Mouse (Mus musculus) thymus, postnatal 14 days (tissue): Measurements from ENCODE around the gene Ptges.
"Not testable (repeated sequence)": the region's sequence is repeated elsewhere in the genome, so short reads cannot be mapped to it uniquely, and the experiment has no call there.

Experiments
- DNase-seq: peaks from one replicate; pipeline ENCODE4 v3.0.0; 2021

Ptges gene

DNA sequence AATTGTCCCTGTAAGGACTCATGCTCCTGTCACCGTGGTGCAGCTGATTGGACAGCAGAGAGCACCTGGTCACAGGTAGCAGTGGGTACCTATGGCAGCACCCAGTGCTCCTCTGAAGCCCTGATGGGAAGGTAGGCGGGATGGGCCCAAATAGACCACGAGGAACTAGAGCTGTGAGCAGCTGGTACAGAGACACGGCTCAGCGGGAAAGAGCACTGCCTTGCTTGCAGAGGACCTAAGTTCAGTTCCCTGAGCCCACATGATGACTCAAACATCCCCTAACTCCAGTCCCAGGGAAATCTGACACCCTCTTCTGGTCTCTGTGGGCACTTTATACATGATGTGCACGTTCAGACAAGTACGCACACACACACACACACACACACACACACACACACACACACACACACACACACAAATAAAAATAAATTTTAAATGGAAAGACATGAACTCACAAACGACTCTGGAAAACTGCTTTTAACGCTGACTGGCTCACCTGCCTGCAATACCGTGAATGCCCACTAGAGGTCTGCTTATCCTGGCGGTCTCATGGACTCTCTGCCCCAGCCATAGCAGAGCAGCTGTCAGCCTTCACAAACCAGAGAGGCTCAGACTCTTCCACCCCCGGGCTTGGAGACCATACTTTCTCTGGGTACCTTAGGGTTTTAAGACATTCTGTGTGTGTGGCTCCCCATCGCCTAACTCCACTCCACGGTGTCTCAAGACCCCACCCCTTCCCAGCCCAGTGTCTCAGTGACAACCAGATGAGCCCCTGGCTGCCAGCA is 1.6 kb downstream of the Ptges start:
- peak; percentile 80 for DNase-seq

DNA sequence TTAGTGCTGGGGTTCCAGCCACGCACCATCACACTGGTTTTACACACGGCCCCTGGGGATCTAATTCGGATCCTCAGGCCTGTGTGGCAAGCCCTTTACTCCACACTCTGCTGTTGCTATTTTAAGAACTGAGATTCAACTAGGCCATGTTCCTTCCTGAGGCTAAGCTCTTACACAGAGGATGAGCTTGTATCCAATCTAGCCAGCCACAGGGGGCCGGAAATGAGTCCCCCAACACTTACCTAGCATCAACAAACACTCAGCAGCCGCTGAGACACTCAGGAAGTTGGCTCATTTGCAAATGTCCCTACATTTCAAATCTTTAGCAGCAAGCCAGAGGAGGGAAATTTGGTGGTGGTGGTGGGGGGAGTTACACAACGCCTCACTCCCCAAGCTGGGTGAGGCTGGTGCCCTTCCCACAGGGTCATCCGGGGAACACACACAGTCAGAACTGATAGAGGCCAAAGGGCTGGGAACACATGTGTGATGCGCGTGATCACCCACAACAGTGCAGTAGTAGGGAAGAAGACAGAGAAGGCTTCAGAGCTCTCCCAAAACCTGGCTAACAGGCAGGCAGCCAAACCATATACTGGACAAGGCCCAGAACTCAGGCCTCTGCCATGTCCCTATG is 2.4 kb downstream of the Ptges start:
- DNase-seq = peak; percentile 16

DNA sequence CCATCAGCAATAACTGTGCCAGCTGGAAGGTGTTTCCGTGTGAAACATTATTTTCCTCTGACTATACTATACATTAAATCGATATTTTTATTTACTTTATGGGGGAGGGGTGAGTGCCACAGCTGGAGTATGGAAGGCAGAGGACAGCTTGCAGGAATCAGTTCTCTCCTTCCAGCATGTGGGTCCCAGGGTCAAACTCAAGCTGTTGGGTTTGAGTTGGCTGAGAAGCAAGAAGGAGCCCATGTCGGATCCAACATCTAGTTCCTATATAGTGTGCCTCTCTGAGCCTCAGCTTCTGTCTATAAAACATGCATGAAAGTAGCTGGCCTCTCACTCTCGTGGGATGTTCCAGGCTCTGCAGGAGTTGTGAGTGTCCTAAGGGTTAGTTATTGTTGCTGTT is 3.3 kb downstream of the Ptges start:
- DNase-seq = no peak

- no peak for DNase-seq
Observed at GRCm38 (mm10) chr2:30925181-30925580, 4.5 kb downstream of the Ptges start.

- DNase-seq = no peak
Observed at GRCm38 (mm10) chr2:30923099-30923498, 6.6 kb downstream of the Ptges start.

DNA sequence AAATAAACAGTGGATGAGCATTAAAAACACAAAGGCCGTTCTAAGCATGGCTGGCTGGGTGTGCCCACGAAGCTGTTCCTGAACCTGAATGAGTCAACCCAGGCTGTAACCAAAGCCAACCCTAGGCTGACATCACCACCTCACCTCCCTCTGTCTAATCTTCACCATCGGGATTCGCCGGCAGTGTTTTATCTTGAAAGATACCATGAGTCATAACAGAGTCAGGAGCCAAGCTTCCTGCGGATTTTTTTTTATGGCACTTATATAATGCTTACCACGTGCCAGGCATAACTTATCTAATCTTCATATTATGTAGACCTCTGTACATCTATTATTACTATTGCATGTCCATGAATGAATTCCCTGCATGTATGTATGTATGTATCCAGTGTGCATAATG is 9.4 kb downstream of the Ptges start:
- DNase-seq = no peak

GRCm38 (mm10) chr2:30918780-30919329 is 10.8 kb downstream of the Ptges start:
- no peak for DNase-seq

GRCm38 (mm10) chr2:30918126-30918525 is 11.5 kb downstream of the Ptges start:
- DNase-seq = no peak

DNA sequence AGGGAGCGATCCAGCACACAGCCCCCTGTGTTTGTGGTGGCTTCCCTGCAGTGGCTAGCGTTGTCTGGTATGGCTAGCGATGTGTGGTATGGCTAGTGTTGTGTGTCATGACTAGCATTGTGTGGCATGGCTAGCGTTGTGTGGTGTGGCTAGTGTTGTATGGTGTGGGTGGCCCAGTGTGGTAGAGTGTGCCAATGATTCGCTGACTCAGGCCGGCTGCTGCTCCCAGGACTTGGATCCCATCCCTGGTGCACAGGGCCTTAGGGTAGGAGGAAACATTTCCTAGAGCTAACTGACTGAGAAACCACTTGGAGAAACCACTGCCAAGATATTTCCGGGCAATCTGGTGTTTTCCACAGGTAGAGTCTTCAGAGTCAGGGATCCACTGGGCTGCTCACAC is 12.0 kb downstream of the Ptges start:
- DNase-seq = no peak

- not testable (repeated sequence) for DNase-seq
Observed at GRCm38 (mm10) chr2:30915933-30916332, 13.7 kb downstream of the Ptges start.

DNA sequence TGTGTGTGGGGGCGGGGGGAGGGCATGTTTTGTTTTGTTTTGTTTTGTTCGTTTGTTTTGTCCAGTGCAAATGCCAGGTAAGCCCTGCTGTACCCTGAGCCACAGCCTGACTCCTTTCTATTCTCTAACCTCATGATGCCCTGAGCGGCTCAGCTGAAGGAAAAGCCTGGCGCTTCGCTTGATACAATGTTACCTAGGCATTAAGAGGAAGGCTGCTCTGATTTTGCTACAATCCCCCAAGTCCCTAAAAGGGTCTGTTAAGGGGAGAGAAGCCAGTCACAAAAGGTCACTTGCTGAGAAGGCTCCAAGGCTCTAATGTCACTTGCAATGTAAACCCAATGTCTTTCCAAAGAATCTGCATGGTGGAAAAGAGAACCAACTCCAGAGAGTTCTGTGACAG is 14.3 kb downstream of the Ptges start:
- no peak for DNase-seq

GRCm38 (mm10) chr2:30914836-30915235 is 14.8 kb downstream of the Ptges start:
- DNase-seq = no peak

- DNase-seq = no peak
Observed at GRCm38 (mm10) chr2:30913022-30913421, 16.6 kb downstream of the Ptges start.

GRCm38 (mm10) chr2:30912291-30912773 is 17.3 kb downstream of the Ptges start:
- DNase-seq = no peak

DNA sequence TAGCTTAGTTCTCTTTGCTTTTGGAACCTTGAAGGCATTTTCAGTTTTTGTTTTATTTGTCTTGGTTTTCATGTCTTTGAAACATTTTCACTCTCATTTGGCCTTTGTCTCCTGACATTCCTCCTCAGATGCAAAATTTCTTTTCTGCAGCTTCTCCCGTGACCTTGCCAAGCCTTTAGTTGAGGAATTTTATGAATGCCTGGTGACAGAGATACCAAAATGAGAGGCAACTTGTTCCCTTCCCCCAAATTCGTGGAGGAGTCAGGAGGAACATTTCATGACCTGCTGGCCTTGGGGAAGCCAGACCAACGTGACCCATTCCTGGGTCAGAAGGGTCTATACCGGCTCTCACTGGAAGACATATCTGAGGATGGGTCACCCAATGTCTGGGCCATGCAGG is 23.0 kb downstream of the Ptges start:
- DNase-seq = no peak

DNA sequence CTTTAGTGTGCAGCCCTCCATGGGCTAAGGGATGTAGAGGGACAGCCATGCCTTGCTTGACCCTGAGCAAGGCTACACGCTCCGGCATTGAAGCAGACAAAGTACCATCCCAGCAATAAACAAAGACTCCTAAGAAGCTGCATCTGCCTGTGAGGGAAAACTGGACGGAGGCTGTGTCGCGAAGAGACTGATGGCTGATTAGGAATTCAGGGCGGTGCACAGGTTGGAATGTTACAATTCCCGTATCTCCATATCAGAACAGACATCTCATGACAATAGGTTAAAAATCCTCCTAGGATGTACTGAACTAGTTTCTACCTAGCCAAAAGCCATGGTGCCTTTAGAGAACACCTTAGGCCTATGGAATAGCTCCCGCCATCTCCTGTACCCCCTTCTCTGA is 23.8 kb downstream of the Ptges start:
- DNase-seq = no peak

GRCm38 (mm10) chr2:30904991-30905390 is 24.7 kb downstream of the Ptges start:
- DNase-seq = no peak

GRCm38 (mm10) chr2:30904231-30904630 is 25.4 kb downstream of the Ptges start:
- DNase-seq = no peak

GRCm38 (mm10) chr2:30902726-30903722 is 26.6 kb downstream of the Ptges start:
- no peak for DNase-seq

GRCm38 (mm10) chr2:30902256-30902655 is 27.4 kb downstream of the Ptges start:
- DNase-seq = no peak

DNA sequence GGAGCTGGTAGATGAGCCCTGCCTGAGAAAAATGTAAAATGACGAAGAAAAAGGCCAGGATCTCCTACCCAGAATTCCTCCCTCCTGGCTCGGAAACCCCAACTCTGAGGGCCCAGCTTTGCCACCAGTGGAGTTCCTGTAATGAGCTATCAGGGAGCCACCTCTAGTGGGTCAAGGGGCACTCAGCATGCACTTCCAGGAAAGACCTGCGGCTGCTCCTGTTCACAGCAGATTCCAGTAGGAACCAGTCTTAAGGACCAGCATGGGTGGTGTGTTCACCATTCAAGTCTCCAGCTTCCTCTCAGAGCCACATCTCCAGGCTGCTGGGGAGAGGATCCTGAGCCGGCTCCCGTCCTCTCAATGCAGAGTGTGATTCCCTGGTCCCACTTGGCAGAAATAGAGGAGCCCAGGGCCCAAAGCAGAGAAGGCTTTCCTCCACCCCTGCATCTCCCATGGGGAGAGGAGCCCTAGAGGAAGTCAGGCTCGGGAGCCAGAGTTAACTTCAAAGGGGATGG is 28.0 kb downstream of the Ptges start:
- no peak for DNase-seq

GRCm38 (mm10) chr2:30899397-30900069 is 30.1 kb downstream of the Ptges start:
- no peak for DNase-seq
